Mouse (Mus musculus) urinary bladder, postnatal 25 days (tissue): Measurements from ENCODE around the gene Gpcpd1.

ENCODE experiments used
- DNase-seq: peaks from one replicate; pipeline ENCODE4 v3.0.0; 2022; ENCODE audit warnings: low spot score

Gpcpd1 gene

DNA sequence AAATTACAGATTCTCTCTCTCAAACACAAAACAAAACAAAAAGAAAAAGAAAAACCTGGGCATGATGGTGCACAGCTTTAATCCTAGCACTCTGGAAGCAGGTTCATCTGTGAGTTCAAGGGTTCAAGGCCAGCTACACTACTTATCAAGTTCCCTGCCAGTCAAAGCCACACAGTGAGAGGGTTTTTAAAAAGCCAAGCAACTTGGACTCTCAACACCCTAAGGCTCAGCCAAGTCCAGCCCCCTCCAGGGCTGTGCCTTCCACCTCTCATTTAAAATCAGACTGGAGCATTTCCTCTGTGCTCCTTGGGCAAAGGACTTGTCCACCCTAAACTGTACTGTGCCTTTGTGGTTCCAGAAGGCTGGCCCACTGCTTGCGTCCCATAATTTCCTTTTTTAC lies 3.3 kb downstream of the Gpcpd1 start:
- no peak for DNase-seq

- DNase-seq: no peak
Observed at GRCm38 (mm10) chr2:132583126-132583525, 4.4 kb downstream of the Gpcpd1 start.

- peak; percentile 26 for DNase-seq
Observed at GRCm38 (mm10) chr2:132582227-132582626, 5.3 kb downstream of the Gpcpd1 start.

DNA sequence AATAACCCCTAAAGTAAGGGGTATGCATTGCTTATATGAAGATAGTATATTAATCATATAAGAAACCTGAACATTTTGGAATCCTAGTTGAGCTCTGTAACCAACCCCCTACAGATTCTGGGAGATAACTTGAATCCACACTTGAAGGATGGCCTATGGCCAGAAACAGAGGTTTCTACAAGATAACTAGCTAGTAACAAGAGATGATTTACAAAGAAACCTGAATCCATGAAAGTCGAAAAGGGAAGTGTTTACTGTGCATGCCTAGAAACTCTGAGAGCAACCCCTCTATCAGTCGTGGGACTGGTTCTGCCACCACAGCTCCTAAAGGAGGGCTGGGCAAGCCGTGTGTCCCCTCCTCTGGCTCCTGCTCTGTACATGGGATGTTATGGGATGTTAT lies 7.8 kb downstream of the Gpcpd1 start:
- no peak for DNase-seq

- DNase-seq: no peak
Observed at GRCm38 (mm10) chr2:132578711-132579110, 8.8 kb downstream of the Gpcpd1 start.

DNA sequence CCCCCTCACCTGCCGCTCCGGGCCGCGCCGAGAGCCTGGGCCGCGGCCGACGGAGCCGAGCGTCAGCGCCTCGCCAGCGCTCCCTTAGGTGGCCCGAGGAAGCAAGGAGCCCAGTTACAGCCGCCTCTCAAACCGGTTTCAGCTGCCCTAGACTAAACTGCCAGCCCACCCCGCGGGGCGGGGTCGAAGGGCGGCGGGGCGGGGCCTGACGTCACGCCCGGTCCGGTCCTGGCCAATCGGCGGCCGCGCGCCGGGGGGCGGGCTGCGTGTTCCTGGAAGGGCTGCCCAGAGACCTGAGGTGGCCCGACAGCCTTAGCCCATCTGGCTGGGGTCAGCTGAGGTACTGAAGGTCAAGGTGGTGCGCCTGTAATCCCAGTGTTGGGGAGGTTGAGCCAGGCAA lies 9.5 kb downstream of the Gpcpd1 start:
- peak; percentile 98 for DNase-seq

- DNase-seq: peak; percentile 39
Observed at GRCm38 (mm10) chr2:132577431-132577981, 10.0 kb downstream of the Gpcpd1 start.

DNA sequence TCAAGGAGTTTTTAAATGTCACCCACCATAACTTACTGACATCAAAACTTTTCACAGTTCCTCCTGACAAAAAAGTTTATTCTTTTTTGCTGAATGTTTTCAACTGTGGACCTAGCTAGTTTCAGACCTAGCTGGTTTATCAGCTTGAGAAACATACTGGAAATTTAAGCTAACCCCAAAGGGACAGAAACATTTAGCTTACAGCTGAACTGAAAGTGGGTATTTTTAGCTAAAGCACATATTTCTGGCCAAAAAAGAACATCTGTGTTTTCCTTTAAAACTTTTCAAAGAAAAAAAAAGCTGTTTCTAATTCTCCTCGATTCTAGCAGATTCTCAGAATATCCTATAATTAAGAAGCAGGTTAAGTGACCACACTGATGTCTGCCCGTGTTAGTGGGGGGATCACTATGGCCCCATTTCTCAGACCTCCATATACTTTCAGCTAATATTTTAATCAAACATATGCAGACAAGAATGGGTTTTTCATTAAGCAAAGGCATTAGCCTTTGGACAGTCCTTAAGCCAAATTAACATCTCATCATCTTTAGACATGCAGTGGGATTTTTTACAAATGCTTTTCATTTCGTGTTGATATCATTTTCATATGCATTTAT lies 10.9 kb downstream of the Gpcpd1 start:
- DNase-seq: no peak

- DNase-seq: no peak
Observed at GRCm38 (mm10) chr2:132575759-132576439, 11.6 kb downstream of the Gpcpd1 start.

- no peak for DNase-seq
Observed at GRCm38 (mm10) chr2:132575256-132575655, 12.3 kb downstream of the Gpcpd1 start.

DNA sequence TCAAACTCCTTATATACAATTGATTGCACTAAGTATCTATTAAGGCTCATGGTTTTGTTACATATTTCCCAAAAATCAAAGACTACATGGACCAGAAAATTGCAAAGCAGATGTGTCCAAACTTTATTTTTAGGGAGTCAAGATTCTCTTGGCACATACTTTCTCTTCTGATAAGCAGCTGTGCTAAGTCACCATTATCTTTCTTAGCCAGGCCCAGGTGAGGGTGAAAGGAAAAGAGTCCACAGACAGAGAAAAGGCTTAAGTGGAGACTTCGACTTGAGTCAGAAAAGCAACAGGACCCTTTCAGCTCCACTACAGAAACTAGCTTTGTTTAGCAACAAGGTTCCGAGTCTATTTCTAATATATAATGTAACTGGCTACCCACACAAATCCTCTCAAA lies 14.2 kb downstream of the Gpcpd1 start:
- no peak for DNase-seq

GRCm38 (mm10) chr2:132572651-132573050 lies 14.9 kb downstream of the Gpcpd1 start:
- DNase-seq: no peak

- DNase-seq: no peak
Observed at GRCm38 (mm10) chr2:132571301-132571700, 16.2 kb downstream of the Gpcpd1 start.

DNA sequence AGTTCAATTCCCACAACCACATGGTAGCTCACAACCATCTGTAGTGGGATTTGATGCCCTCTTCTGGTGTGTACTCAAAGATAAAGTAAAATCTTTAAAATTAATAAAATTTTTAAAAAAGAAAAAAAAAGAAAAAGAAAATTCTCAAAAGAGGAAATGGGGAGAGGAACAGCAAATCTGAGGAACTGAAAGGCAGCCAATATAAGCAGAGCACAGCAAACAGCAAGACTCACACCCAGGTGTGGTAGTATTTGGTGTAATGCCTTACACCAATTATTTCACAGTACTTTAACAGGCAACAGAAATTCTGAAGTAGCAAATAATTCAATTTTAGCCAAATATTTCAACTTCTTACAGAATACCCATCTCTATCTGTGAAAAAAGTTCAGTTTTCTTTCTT lies 16.7 kb downstream of the Gpcpd1 start:
- DNase-seq: no peak

DNA sequence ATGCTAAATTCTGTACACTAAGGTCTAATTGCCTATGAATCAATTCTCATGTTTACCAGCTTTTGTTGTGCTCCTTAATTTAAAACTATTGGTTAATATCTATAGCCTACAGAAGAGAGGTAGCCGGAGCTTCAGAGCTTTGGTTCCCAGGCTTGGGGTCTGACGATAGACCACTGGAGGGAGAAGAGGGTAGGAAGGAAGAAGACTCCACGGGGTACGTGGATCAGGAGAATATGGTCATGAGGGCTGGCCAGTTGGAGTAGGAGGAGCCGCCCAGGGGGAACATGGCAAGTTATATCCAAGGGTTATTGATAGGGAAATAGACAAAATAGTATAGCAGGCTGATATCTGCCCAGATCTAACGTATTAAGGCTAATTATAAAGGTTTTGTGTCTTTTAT lies 17.8 kb downstream of the Gpcpd1 start:
- DNase-seq: no peak

DNA sequence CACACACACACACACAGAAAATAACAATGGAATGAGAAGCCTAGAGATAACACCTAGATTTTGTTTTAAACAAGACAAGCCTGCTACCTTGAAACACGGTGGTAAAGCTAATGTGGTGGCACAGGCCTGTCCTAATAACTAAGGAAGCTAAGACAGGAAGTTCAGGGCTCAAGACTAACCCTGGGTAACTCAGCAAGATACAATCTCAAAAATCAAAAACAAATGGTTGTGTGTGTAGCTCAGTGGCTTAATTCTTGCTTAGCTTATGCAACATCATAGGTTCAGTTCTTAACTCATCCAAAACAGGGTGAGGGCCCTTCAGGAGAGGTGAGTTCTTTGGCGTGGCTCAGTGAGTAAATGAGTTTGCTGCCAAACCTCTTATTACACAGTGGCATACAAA lies 20.1 kb downstream of the Gpcpd1 start:
- no peak for DNase-seq

DNA sequence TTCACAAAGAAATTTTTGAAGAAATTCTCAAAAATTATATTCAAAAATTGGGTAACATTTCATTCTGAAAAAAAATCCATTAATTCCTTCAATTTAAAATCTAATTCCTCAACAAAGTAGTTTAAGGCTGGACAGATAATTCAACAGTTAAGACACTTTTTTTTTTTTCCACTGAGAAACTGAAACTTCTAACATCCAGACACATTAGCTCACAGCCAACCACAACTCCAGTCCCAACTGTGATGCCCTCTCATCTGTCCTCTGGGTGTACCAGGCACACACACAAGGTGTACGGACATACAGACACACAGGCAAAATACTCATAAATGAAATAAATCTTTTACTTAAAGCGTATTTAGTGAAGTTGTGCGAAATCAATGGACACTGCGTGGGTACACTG lies 25.7 kb downstream of the Gpcpd1 start:
- no peak for DNase-seq

GRCm38 (mm10) chr2:132527864-132528263 lies 59.7 kb downstream of the Gpcpd1 start:
- no peak for DNase-seq

GRCm38 (mm10) chr2:132526894-132527532 lies 60.5 kb downstream of the Gpcpd1 start:
- no peak for DNase-seq

GRCm38 (mm10) chr2:132526110-132526509 lies 61.4 kb downstream of the Gpcpd1 start:
- DNase-seq: no peak

GRCm38 (mm10) chr2:132518021-132518901 lies 69.3 kb downstream of the Gpcpd1 start:
- no peak for DNase-seq

DNA sequence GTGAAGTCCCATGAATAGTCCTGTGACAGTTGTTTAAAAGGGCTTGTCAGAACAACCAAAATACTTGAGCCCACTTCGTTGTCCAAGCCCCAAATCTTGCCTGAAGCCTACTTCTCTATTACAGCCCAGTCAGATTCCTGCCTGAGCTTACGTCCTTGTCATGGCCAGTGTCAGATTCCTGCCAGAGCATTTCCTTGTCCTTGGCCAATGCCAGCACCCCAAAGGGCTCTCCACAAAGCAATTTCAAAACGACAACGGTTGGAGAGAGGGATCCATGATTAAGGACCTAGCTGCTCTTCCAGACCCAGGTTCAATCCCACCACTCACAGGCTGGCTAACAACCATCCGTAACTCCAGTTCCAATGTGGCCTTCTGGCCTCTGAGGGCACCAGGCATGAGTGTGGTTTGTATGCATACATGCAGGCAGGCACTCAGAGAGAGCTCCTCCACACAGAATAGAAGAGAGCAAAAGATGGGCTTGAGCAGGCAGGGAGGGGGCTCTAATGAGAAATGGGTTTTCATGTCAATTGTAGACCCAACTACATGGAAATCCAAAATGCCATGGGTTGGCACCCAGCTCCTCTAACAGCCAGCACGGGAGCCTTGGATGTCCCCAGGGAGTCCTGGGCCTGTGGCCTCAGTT lies 70.2 kb downstream of the Gpcpd1 start:
- DNase-seq: no peak
